Mouse (Mus musculus) MEL (cell line): Measurements from ENCODE around the gene Igfals. TPM values are rescaled to one million over a fixed set of nuclear protein-coding genes. Genes with fewer than 3 reads are reported as not detected.

Experiments
- DNase-seq: peaks from one replicate; pipeline ENCODE4 v3.0.0; 2011; ENCODE audit warnings: low read depth, low spot score
- H3K27ac ChIP-seq: 2 replicates; pipeline ENCODE4 v1.5.1; 2012; ENCODE audit warnings: low read depth, mild to moderate bottlenecking, control low read depth, low read length, moderate library complexity; ENCODE audit not compliant: control insufficient read depth
- H3K27me3 ChIP-seq, 2 experiments: fragments of 150-350 bp in 1 of 2; sonication (generic) in 1 of 2; 2 replicates each; pipeline ENCODE4 v1.6.1; 2012; ENCODE audit warnings: low read length in 2 of 2, mild to moderate bottlenecking in 2 of 2, improper control_type of control experiment in 1 of 2, moderate library complexity in 1 of 2; ENCODE audit not compliant: insufficient read depth in 2 of 2, control insufficient read depth in 1 of 2
- H3K36me3 ChIP-seq, 2 experiments: 2 replicates each; pipeline ENCODE4 v1.6.1; 2012 to 2014; ENCODE audit warnings: low read length in 2 of 2, improper control_type of control experiment in 1 of 2, inconsistent platforms in 1 of 2, mild to moderate bottlenecking in 1 of 2; ENCODE audit not compliant: insufficient read depth in 2 of 2, control insufficient read depth in 1 of 2
- H3K4me1 ChIP-seq, 2 experiments: fragments of 150-350 bp in 1 of 2; sonication (generic) in 1 of 2; 2 replicates each; pipeline ENCODE4 v1.6.1; 2012; ENCODE audit warnings: low read length in 2 of 2, improper control_type of control experiment in 1 of 2, mild to moderate bottlenecking in 1 of 2; ENCODE audit not compliant: insufficient read depth in 2 of 2, control insufficient read depth in 1 of 2
- H3K4me3 ChIP-seq, 2 experiments: fragments of 150-350 bp in 1 of 2; sonication (generic) in 1 of 2; 2 replicates each; pipeline ENCODE4 v1.5.1; 2012; ENCODE audit warnings: low read depth in 2 of 2, low read length in 2 of 2, mild to moderate bottlenecking in 2 of 2, moderate library complexity in 2 of 2, control low read depth in 1 of 2, improper control_type of control experiment in 1 of 2; ENCODE audit not compliant: control insufficient read depth in 1 of 2, insufficient read depth in 1 of 2
- H3K79me2 ChIP-seq: 2 replicates; pipeline ENCODE4 v1.6.1; 2012; ENCODE audit warnings: mild to moderate bottlenecking, low read length, moderate library complexity; ENCODE audit not compliant: control insufficient read depth, poor library complexity, insufficient read depth
- H3K9ac ChIP-seq: 2 replicates; pipeline ENCODE4 v1.6.1; 2012; ENCODE audit warnings: low read depth, mild to moderate bottlenecking, control low read depth, low read length, moderate library complexity; ENCODE audit not compliant: control insufficient read depth, poor library complexity, severe bottlenecking
- H3K9me3 ChIP-seq: fragments of 150-350 bp; sonication (generic); replicated peaks from 2 replicates; pipeline ENCODE4 v1.6.1; 2012; ENCODE audit warnings: mild to moderate bottlenecking, low read length, improper control_type of control experiment, moderate library complexity; ENCODE audit not compliant: insufficient read depth
- ELF1 ChIP-seq: IDR thresholded peaks from 2 replicates; pipeline ENCODE4 v1.6.1; 2014; ENCODE audit warnings: low read depth, mild to moderate bottlenecking, inconsistent platforms, low read length, improper control_type of control experiment, moderate library complexity
- ETS1 ChIP-seq: IDR thresholded peaks from 2 replicates; pipeline ENCODE4 v1.6.1; 2012; ENCODE audit warnings: low read depth, mild to moderate bottlenecking, inconsistent platforms, low read length, improper control_type of control experiment, moderate library complexity
- GABPA ChIP-seq: IDR thresholded peaks from 2 replicates; pipeline ENCODE4 v1.6.1; 2012; ENCODE audit warnings: low read depth, mild to moderate bottlenecking, inconsistent platforms, low read length, improper control_type of control experiment, moderate library complexity
- JUND ChIP-seq: IDR thresholded peaks from 2 replicates; pipeline ENCODE4 v1.6.1; 2011; ENCODE audit warnings: low read depth, mild to moderate bottlenecking, improper control_type of control experiment, low read length
- MAFK ChIP-seq: IDR thresholded peaks from 2 replicates; pipeline ENCODE4 v1.6.1; 2011; ENCODE audit warnings: low read depth, mild to moderate bottlenecking, low read length, improper control_type of control experiment, borderline replicate concordance
- MAZ ChIP-seq: IDR thresholded peaks from 2 replicates; pipeline ENCODE4 v1.6.1; 2012; ENCODE audit warnings: low read depth, mild to moderate bottlenecking, inconsistent platforms, low read length, improper control_type of control experiment
- MEF2A ChIP-seq: IDR thresholded peaks from 2 replicates; pipeline ENCODE4 v1.6.1; 2014; ENCODE audit warnings: low read depth, mild to moderate bottlenecking, inconsistent platforms, low read length, improper control_type of control experiment; ENCODE audit not compliant: poor library complexity, insufficient replicate concordance, severe bottlenecking; ENCODE audit errors: extremely low read depth
- MXI1 ChIP-seq: IDR thresholded peaks from 2 replicates; pipeline ENCODE4 v1.6.1; 2011; ENCODE audit warnings: mild to moderate bottlenecking, low read depth, low read length, improper control_type of control experiment
- MYB ChIP-seq: IDR thresholded peaks from 2 replicates; pipeline ENCODE4 v1.6.1; 2011; ENCODE audit warnings: mild to moderate bottlenecking, low read depth, low read length, improper control_type of control experiment
- MYC ChIP-seq: IDR thresholded peaks from 2 replicates; pipeline ENCODE4 v1.6.1; 2011; ENCODE audit warnings: low read depth, mild to moderate bottlenecking, low read length, improper control_type of control experiment, moderate library complexity
- NELFE ChIP-seq: IDR thresholded peaks from 2 replicates; pipeline ENCODE4 v1.6.1; 2011; ENCODE audit warnings: low read depth, low read length, improper control_type of control experiment
- POLR2A ChIP-seq, 2 experiments: IDR thresholded peaks; 2 replicates each; pipeline ENCODE4 v1.6.1; 2011 to 2012; ENCODE audit warnings: low read length in 2 of 2, mild to moderate bottlenecking in 2 of 2, control low read depth in 1 of 2, improper control_type of control experiment in 1 of 2, low read depth in 1 of 2, moderate library complexity in 1 of 2; ENCODE audit not compliant: control insufficient read depth in 1 of 2, insufficient read depth in 1 of 2, poor library complexity in 1 of 2
- POLR2AphosphoS5 ChIP-seq: IDR thresholded peaks from 2 replicates; pipeline ENCODE4 v1.6.1; 2012; ENCODE audit warnings: low read depth, borderline replicate concordance, mild to moderate bottlenecking, inconsistent platforms, low read length, moderate library complexity, mixed read lengths
- RAD21 ChIP-seq: IDR thresholded peaks from 2 replicates; pipeline ENCODE4 v1.6.1; 2011; ENCODE audit warnings: mild to moderate bottlenecking, low read depth, low read length, improper control_type of control experiment
- RCOR1 ChIP-seq: IDR thresholded peaks from 2 replicates; pipeline ENCODE4 v1.6.1; 2012; ENCODE audit warnings: low read depth, mild to moderate bottlenecking, inconsistent platforms, low read length, improper control_type of control experiment
- SIN3A ChIP-seq: IDR thresholded peaks from 2 replicates; pipeline ENCODE4 v1.6.1; 2012; ENCODE audit warnings: low read length, improper control_type of control experiment, inconsistent platforms
- TAL1 ChIP-seq: IDR thresholded peaks from 2 replicates; pipeline ENCODE4 v1.6.1; 2012; ENCODE audit warnings: mild to moderate bottlenecking, inconsistent platforms, low read length, moderate library complexity, mixed read lengths
- TCF12 ChIP-seq: IDR thresholded peaks from 2 replicates; pipeline ENCODE4 v1.6.1; 2014; ENCODE audit warnings: low read depth, mild to moderate bottlenecking, inconsistent platforms, low read length, improper control_type of control experiment, moderate library complexity
- USF1 ChIP-seq: IDR thresholded peaks from 2 replicates; pipeline ENCODE4 v1.6.1; 2014; ENCODE audit warnings: low read depth, mild to moderate bottlenecking, inconsistent platforms, low read length, improper control_type of control experiment, moderate library complexity
- USF2 ChIP-seq, 2 experiments: IDR thresholded peaks; 2 replicates each; pipeline ENCODE4 v1.6.1; 2011 to 2012; ENCODE audit warnings: improper control_type of control experiment in 2 of 2, low read length in 2 of 2, borderline replicate concordance in 1 of 2, inconsistent platforms in 1 of 2, low read depth in 1 of 2, mild to moderate bottlenecking in 1 of 2; ENCODE audit not compliant: insufficient read depth in 1 of 2
- ZC3H11A ChIP-seq: IDR thresholded peaks from 2 replicates; pipeline ENCODE4 v1.6.1; 2012; ENCODE audit warnings: low read depth, mild to moderate bottlenecking, inconsistent platforms, low read length, improper control_type of control experiment
- ZKSCAN1 ChIP-seq: IDR thresholded peaks from 2 replicates; pipeline ENCODE4 v1.6.1; 2012; ENCODE audit warnings: low read depth, mild to moderate bottlenecking, inconsistent platforms, low read length, improper control_type of control experiment, moderate library complexity
- ZMIZ1 ChIP-seq: IDR thresholded peaks from 2 replicates; pipeline ENCODE4 v1.6.1; 2012; ENCODE audit warnings: low read depth, mild to moderate bottlenecking, inconsistent platforms, low read length, improper control_type of control experiment, moderate library complexity
- polyA plus RNA-seq, 2 experiments: library from polyadenylated mRNA; stranded (reverse) in 1 of 2; unstranded in 1 of 2; fragments of >175 nt in 1 of 2; fragments of >200 nt in 1 of 2; gene quantifications; 2 replicates each; pipeline versions ENCODE4 v1.2.1 to v1.2.4; 2012; ENCODE audit warnings: low replicate concordance in 2 of 2, low read depth in 1 of 2; ENCODE audit not compliant: insufficient read length in 2 of 2, insufficient read depth in 1 of 2, missing spikeins in 1 of 2
- total RNA-seq: library from RNA; depleted of rRNA; stranded (reverse); fragments of 300-350 nt; gene quantifications from 2 replicates; pipeline ENCODE4 v1.2.3, GENCODE M21; 2012

Gene Igfals
- total and polyA plus RNA-seq, 3 experiments: 0.04 TPM; not detected in 2

GRCm38 (mm10) chr17:24898041-24898854 is 32.5 kb downstream of the Igfals start:
- Histone ChIP-seq H3K9me3 (no peaks in the 10 kb centered on the region), H3K27me3 (no peaks in the 10 kb centered on the region), H3K36me3 (peaks cover 0 to 13% of the 10 kb centered on the region in 2 experiments; a peak in 2 of 4 replicates), H3K4me3 (no peak overlapping the region), H3K4me1 (peaks cover 2 to 23% of the 10 kb centered on the region in 2 experiments; a peak in 3 of 4 replicates), H3K27ac (no peak overlapping the region), H3K9ac (no peak overlapping the region), H3K79me2 (peaks cover 33% of the 10 kb centered on the region)
- no peak for TF ChIP-seq ZKSCAN1
- TF ChIP-seq MYB: no peak
- TF ChIP-seq USF2 (IDR thresholded peaks at IDR 0.05; ENCODE audit: borderline replicate concordance in 1 of 2, insufficient read depth in 1 of 2, low read depth in 1 of 2, low read length in 2 of 2): no peak
- no peak for TF ChIP-seq TAL1
- no peak for TF ChIP-seq ELF1
- TF ChIP-seq TCF12: no peak
- no peak for TF ChIP-seq MXI1
- TF ChIP-seq SIN3A: no peak
- no peak for TF ChIP-seq MAZ
- TF ChIP-seq POLR2AphosphoS5: no peak
- no peak for TF ChIP-seq ETS1
- no peak for TF ChIP-seq NELFE
- no peak for TF ChIP-seq RCOR1
- TF ChIP-seq USF1: no peak
- no peak for DNase-seq

GRCm38 (mm10) chr17:24899153-24899552 is 33.4 kb downstream of the Igfals start:
- no peak overlapping the region for H3K27ac ChIP-seq
- H3K36me3 ChIP-seq: peaks cover 0 to 13% of the 10 kb centered on the region in 2 experiments; a peak in 2 of 4 replicates
- no peaks in the 10 kb centered on the region for H3K9me3 ChIP-seq
- no peak overlapping the region for H3K4me3 ChIP-seq
- H3K9ac ChIP-seq: no peak overlapping the region
- DNase-seq: no peak
- peaks cover 2 to 19% of the 10 kb centered on the region in 2 experiments; a peak in 3 of 4 replicates for H3K4me1 ChIP-seq
- H3K27me3 ChIP-seq: no peaks in the 10 kb centered on the region
- TF ChIP-seq POLR2A (IDR thresholded peaks at IDR 0.05; ENCODE audit: control insufficient read depth in 1 of 2, insufficient read depth in 1 of 2, low read depth in 1 of 2, low read length in 2 of 2, poor library complexity in 1 of 2) (no peak), SIN3A (no peak), MEF2A (no peak), ZC3H11A (no peak), USF1 (no peak), RAD21 (no peak), NELFE (no peak), JUND (no peak), GABPA (no peak), MYC (no peak), ZMIZ1 (no peak), MAFK (no peak)
- peaks cover 24% of the 10 kb centered on the region for H3K79me2 ChIP-seq
